Mouse (Mus musculus): Measurements from ENCODE around the gene Gm5475. TPM values are rescaled to one million over a fixed set of nuclear protein-coding genes. Genes with fewer than 3 reads are reported as not detected.

Gene Gm5475
- polyA plus RNA-seq, 1 experiment from 2014 or later, result not detected

GRCm38 (mm10) chr15:100452486-100452885, 30.5 kb downstream of the Gm5475 start:
- Histone ChIP-seq H3K9ac (replicated peaks; ENCODE audit: low read depth, low read length) (no peak overlapping the region), H3K4me2 (ENCODE audit: low read depth, low read length) (no peak overlapping the region), H3K36me3 (ENCODE audit: control insufficient read depth, insufficient read depth, low read length) (no peaks in the 10 kb centered on the region), H3K9me3 (ENCODE audit: control insufficient read depth, low read length) (no peaks in the 10 kb centered on the region), H3K27me3 (ENCODE audit: control insufficient read depth, insufficient read depth, low read length) (no peaks in the 10 kb centered on the region), H3K4me1 (ENCODE audit: control insufficient read depth, insufficient read depth, low read length) (0 out of 2 replicates have a peak, but pooled peaks cover 3% of the 10 kb centered on the region), H3K4me3 (ENCODE audit: low read depth, low read length) (no peak overlapping the region), H3K27ac (ENCODE audit: low read depth, low read length) (no peak overlapping the region)
- no peak for ATAC-seq (ENCODE audit: low read depth)
- 85% methylated on average over 11 of the region's 11 CpGs for WGBS

GRCm38 (mm10) chr15:100456356-100456991, 34.5 kb downstream of the Gm5475 start:
- H3K4me1 ChIP-seq (ENCODE audit: control insufficient read depth, insufficient read depth, low read length), result no peaks in the 10 kb centered on the region
- WGBS, result 69% methylated on average over 7 of the region's 7 CpGs
- no peak overlapping the region for H3K4me3 ChIP-seq (ENCODE audit: low read depth, low read length)
- no peak overlapping the region for H3K4me2 ChIP-seq (ENCODE audit: low read depth, low read length)
- H3K9me3 ChIP-seq (ENCODE audit: control insufficient read depth, low read length), result no peaks in the 10 kb centered on the region
- no peak for ATAC-seq (ENCODE audit: low read depth)
- H3K9ac ChIP-seq (replicated peaks; ENCODE audit: low read depth, low read length), result no peak overlapping the region
- H3K27me3 ChIP-seq (ENCODE audit: control insufficient read depth, insufficient read depth, low read length), result no peaks in the 10 kb centered on the region
- no peak overlapping the region for H3K27ac ChIP-seq (ENCODE audit: low read depth, low read length)
- no peaks in the 10 kb centered on the region for H3K36me3 ChIP-seq (ENCODE audit: control insufficient read depth, insufficient read depth, low read length)

- no peak overlapping the region for H3K4me2 ChIP-seq (ENCODE audit: low read depth, low read length)
- no peak overlapping the region for H3K27ac ChIP-seq (ENCODE audit: low read depth, low read length)
- ATAC-seq (ENCODE audit: low read depth), result peak; percentile 63; the same call in 1 of the 2 replicates
- H3K9ac ChIP-seq (replicated peaks; ENCODE audit: low read depth, low read length), result no peak overlapping the region
- no peak overlapping the region for H3K4me3 ChIP-seq (ENCODE audit: low read depth, low read length)
- H3K9me3 ChIP-seq (ENCODE audit: control insufficient read depth, low read length), result no peaks in the 10 kb centered on the region
- no peaks in the 10 kb centered on the region for H3K27me3 ChIP-seq (ENCODE audit: control insufficient read depth, insufficient read depth, low read length)
- 7% methylated on average over 17 of the region's 17 CpGs for WGBS
- H3K36me3 ChIP-seq (ENCODE audit: control insufficient read depth, insufficient read depth, low read length), result no peaks in the 10 kb centered on the region
- H3K4me1 ChIP-seq (ENCODE audit: control insufficient read depth, insufficient read depth, low read length), result no peaks in the 10 kb centered on the region
Observed at GRCm38 (mm10) chr15:100457340-100457739, 35.4 kb downstream of the Gm5475 start.

GRCm38 (mm10) chr15:100458055-100458454, 36.1 kb downstream of the Gm5475 start:
- Histone ChIP-seq H3K4me1 (ENCODE audit: control insufficient read depth, insufficient read depth, low read length) (no peaks in the 10 kb centered on the region), H3K36me3 (ENCODE audit: control insufficient read depth, insufficient read depth, low read length) (no peaks in the 10 kb centered on the region), H3K9me3 (ENCODE audit: control insufficient read depth, low read length) (no peaks in the 10 kb centered on the region), H3K4me2 (ENCODE audit: low read depth, low read length) (no peak overlapping the region), H3K4me3 (ENCODE audit: low read depth, low read length) (no peak overlapping the region), H3K27ac (ENCODE audit: low read depth, low read length) (no peak overlapping the region), H3K9ac (replicated peaks; ENCODE audit: low read depth, low read length) (no peak overlapping the region), H3K27me3 (ENCODE audit: control insufficient read depth, insufficient read depth, low read length) (no peaks in the 10 kb centered on the region)
- 40% methylated on average over 10 of the region's 10 CpGs for whole genome bisulfite sequencing
- ATAC-seq (ENCODE audit: low read depth), result no peak

- Histone ChIP-seq H3K4me1 (ENCODE audit: control insufficient read depth, insufficient read depth, low read length) (no peaks in the 10 kb centered on the region), H3K36me3 (ENCODE audit: control insufficient read depth, insufficient read depth, low read length) (no peaks in the 10 kb centered on the region), H3K27ac (ENCODE audit: low read depth, low read length) (no peak overlapping the region), H3K4me2 (ENCODE audit: low read depth, low read length) (no peak overlapping the region), H3K27me3 (ENCODE audit: control insufficient read depth, insufficient read depth, low read length) (no peaks in the 10 kb centered on the region), H3K4me3 (ENCODE audit: low read depth, low read length) (no peak overlapping the region), H3K9ac (replicated peaks; ENCODE audit: low read depth, low read length) (no peak overlapping the region), H3K9me3 (ENCODE audit: control insufficient read depth, low read length) (no peaks in the 10 kb centered on the region)
- WGBS, result 10% methylated on average over 12 of the region's 12 CpGs
- ATAC-seq (ENCODE audit: low read depth), result no peak
Observed at GRCm38 (mm10) chr15:100460942-100461341, 39.0 kb downstream of the Gm5475 start.

- Histone ChIP-seq H3K27ac (ENCODE audit: low read depth, low read length) (no peak overlapping the region), H3K4me1 (ENCODE audit: control insufficient read depth, insufficient read depth, low read length) (peaks cover under 1% of the 10 kb centered on the region; the same call in 1 of the 2 replicates), H3K27me3 (ENCODE audit: control insufficient read depth, insufficient read depth, low read length) (no peaks in the 10 kb centered on the region), H3K9ac (replicated peaks; ENCODE audit: low read depth, low read length) (no peak overlapping the region), H3K9me3 (ENCODE audit: control insufficient read depth, low read length) (no peaks in the 10 kb centered on the region), H3K4me3 (ENCODE audit: low read depth, low read length) (no peak overlapping the region), H3K4me2 (ENCODE audit: low read depth, low read length) (no peak overlapping the region), H3K36me3 (ENCODE audit: control insufficient read depth, insufficient read depth, low read length) (no peaks in the 10 kb centered on the region)
- WGBS, result 63% methylated on average over 9 of the region's 9 CpGs
- no peak for ATAC-seq (ENCODE audit: low read depth)
Observed at GRCm38 (mm10) chr15:100461646-100462045, 39.7 kb downstream of the Gm5475 start.

- H3K36me3 ChIP-seq (ENCODE audit: control insufficient read depth, insufficient read depth, low read length), result no peaks in the 10 kb centered on the region
- no peak overlapping the region for H3K27ac ChIP-seq (ENCODE audit: low read depth, low read length)
- no peak for ATAC-seq (ENCODE audit: low read depth)
- H3K4me3 ChIP-seq (ENCODE audit: low read depth, low read length), result no peak overlapping the region
- WGBS, result 76% methylated on average over 4 of the region's 5 CpGs
- no peak overlapping the region for H3K9ac ChIP-seq (replicated peaks; ENCODE audit: low read depth, low read length)
- H3K4me1 ChIP-seq (ENCODE audit: control insufficient read depth, insufficient read depth, low read length), result peaks cover 2% of the 10 kb centered on the region; the same call in 1 of the 2 replicates
- H3K4me2 ChIP-seq (ENCODE audit: low read depth, low read length), result no peak overlapping the region
- H3K9me3 ChIP-seq (ENCODE audit: control insufficient read depth, low read length), result no peaks in the 10 kb centered on the region
- no peaks in the 10 kb centered on the region for H3K27me3 ChIP-seq (ENCODE audit: control insufficient read depth, insufficient read depth, low read length)
Observed at GRCm38 (mm10) chr15:100462086-100462485, 40.1 kb downstream of the Gm5475 start.

GRCm38 (mm10) chr15:100463712-100464111, 41.8 kb downstream of the Gm5475 start:
- peaks cover 10% of the 10 kb centered on the region; the same call in 1 of the 2 replicates for H3K4me1 ChIP-seq (ENCODE audit: control insufficient read depth, insufficient read depth, low read length)
- ATAC-seq (ENCODE audit: low read depth), result no peak
- WGBS, result 24% methylated on average over 6 of the region's 6 CpGs
- no peak overlapping the region for H3K9ac ChIP-seq (replicated peaks; ENCODE audit: low read depth, low read length)
- no peak overlapping the region for H3K4me3 ChIP-seq (ENCODE audit: low read depth, low read length)
- H3K9me3 ChIP-seq (ENCODE audit: control insufficient read depth, low read length), result no peaks in the 10 kb centered on the region
- H3K27me3 ChIP-seq (ENCODE audit: control insufficient read depth, insufficient read depth, low read length), result no peaks in the 10 kb centered on the region
- H3K36me3 ChIP-seq (ENCODE audit: control insufficient read depth, insufficient read depth, low read length), result no peaks in the 10 kb centered on the region
- no peak overlapping the region for H3K4me2 ChIP-seq (ENCODE audit: low read depth, low read length)
- H3K27ac ChIP-seq (ENCODE audit: low read depth, low read length), result no peak overlapping the region

- Histone ChIP-seq H3K27me3 (ENCODE audit: control insufficient read depth, insufficient read depth, low read length) (no peaks in the 10 kb centered on the region), H3K4me2 (ENCODE audit: low read depth, low read length) (no peak overlapping the region), H3K27ac (ENCODE audit: low read depth, low read length) (no peak overlapping the region), H3K36me3 (ENCODE audit: control insufficient read depth, insufficient read depth, low read length) (no peaks in the 10 kb centered on the region), H3K9me3 (ENCODE audit: control insufficient read depth, low read length) (no peaks in the 10 kb centered on the region), H3K9ac (replicated peaks; ENCODE audit: low read depth, low read length) (no peak overlapping the region), H3K4me3 (ENCODE audit: low read depth, low read length) (no peak overlapping the region), H3K4me1 (ENCODE audit: control insufficient read depth, insufficient read depth, low read length) (peaks cover 20% of the 10 kb centered on the region)
- WGBS, result 79% methylated on average over 2 of the region's 2 CpGs
- ATAC-seq (ENCODE audit: low read depth), result no peak
Observed at GRCm38 (mm10) chr15:100465432-100465831, 43.5 kb downstream of the Gm5475 start.

Measured in neural tube, embryonic 14.5 days (tissue).